Mouse (Mus musculus) liver, embryonic 11.5 days (tissue): ENCODE measurements at regions not wholly inside any gene's neighbourhood (a gene's known extent, or its start where the extent isn't known, plus 50 kb on each side); places are given as distances from the start of the nearest gene placed in this dataset.
"Not testable (repeated sequence)": the region's sequence is repeated elsewhere in the genome, so short reads cannot be mapped to it uniquely, and the experiment has no call there.

Source experiments
- ATAC-seq: fragments of 200-750 bp; cut with Nextera tagmentation; replicated peaks from 2 replicates; pipeline ENCODE4 v1.8.0; 2017; ENCODE audit warnings: moderate number of reproducible peaks, mild to moderate bottlenecking, moderate TSS enrichment, moderate library complexity; ENCODE audit not compliant: low FRiP score
- DNase-seq: peaks from one replicate; pipeline ENCODE4 v3.0.0-alpha.2; 2017; ENCODE audit warnings: low spot score
- H3K27ac ChIP-seq: fragments of 300-500 bp; sonication (generic); 2 replicates; pipeline ENCODE4 v1.5.1; 2014; ENCODE audit warnings: mild to moderate bottlenecking, low read depth, low read length, control low read depth
- H3K27me3 ChIP-seq: fragments of 300-500 bp; sonication (generic); replicated peaks from 2 replicates; pipeline ENCODE4 v1.6.1; 2014; ENCODE audit warnings: low read length, mixed read lengths; ENCODE audit not compliant: control insufficient read depth, insufficient read depth
- H3K36me3 ChIP-seq: fragments of 300-500 bp; sonication (generic); 2 replicates; pipeline ENCODE4 v1.6.1; 2014; ENCODE audit warnings: mild to moderate bottlenecking, low read length, moderate library complexity, mixed read lengths; ENCODE audit not compliant: control insufficient read depth, insufficient read depth
- H3K4me1 ChIP-seq: fragments of 300-500 bp; sonication (generic); replicated peaks from 2 replicates; pipeline ENCODE4 v1.6.1; 2014; ENCODE audit warnings: low read length, mixed read lengths; ENCODE audit not compliant: control insufficient read depth, insufficient read depth
- H3K4me2 ChIP-seq: fragments of 300-500 bp; sonication (generic); 2 replicates; pipeline ENCODE4 v1.6.1; 2014; ENCODE audit warnings: mild to moderate bottlenecking, control low read depth, moderate library complexity
- H3K4me3 ChIP-seq: fragments of 300-500 bp; sonication (generic); 2 replicates; pipeline ENCODE4 v1.5.1; 2014; ENCODE audit warnings: low read depth, low read length, control low read depth
- H3K9ac ChIP-seq: fragments of 300-500 bp; sonication (generic); 2 replicates; pipeline ENCODE4 v1.6.1; 2014; ENCODE audit warnings: low read depth, low read length, control low read depth
- H3K9me3 ChIP-seq: fragments of 300-500 bp; sonication (generic); 2 replicates; pipeline ENCODE4 v1.6.1; 2016; ENCODE audit warnings: low read length, inconsistent platforms, mixed read lengths; ENCODE audit not compliant: control insufficient read depth
- WGBS: fragments of 180-500 bp; shearing (Covaris S2); extraction: QIAGEN DNeasy Blood & Tissue Kit; methylation state at CpG from one replicate; pipeline ENCODE4 v1.1.7; 2014; 5-methylcytosine and 5-hydroxymethylcytosine counted together

GRCm38 (mm10) chr9:85637274-85637673, 111.9 kb downstream of the Ibtk start:
- WGBS: 72% methylated on average over 3 of the region's 3 CpGs
- Histone ChIP-seq H3K36me3 (no peaks in the 10 kb centered on the region), H3K4me1 (no peaks in the 10 kb centered on the region), H3K27ac (no peak overlapping the region), H3K27me3 (no peaks in the 10 kb centered on the region), H3K9me3 (no peaks in the 10 kb centered on the region), H3K4me2 (no peak overlapping the region), H3K4me3 (no peak overlapping the region), H3K9ac (no peak overlapping the region)
- no peak for ATAC-seq
- no peak for DNase-seq

GRCm38 (mm10) chr9:85636131-85636447, 113.0 kb downstream of the Ibtk start:
- DNase-seq (no peak), ATAC-seq (no peak)
- no peak overlapping the region for H3K9ac ChIP-seq
- no peaks in the 10 kb centered on the region for H3K27me3 ChIP-seq
- H3K4me2 ChIP-seq: no peak overlapping the region
- H3K36me3 ChIP-seq: no peaks in the 10 kb centered on the region
- no peak overlapping the region for H3K4me3 ChIP-seq
- no peaks in the 10 kb centered on the region for H3K9me3 ChIP-seq
- H3K27ac ChIP-seq: no peak overlapping the region
- 61% methylated on average over 3 of the region's 3 CpGs for WGBS
- no peaks in the 10 kb centered on the region for H3K4me1 ChIP-seq

- 87% methylated on average over 12 of the region's 12 CpGs for WGBS
These were observed 113.5 kb downstream of the Ibtk start for GRCm38 (mm10) chr9:85635438-85636130.

GRCm38 (mm10) chr9:85634786-85635185, 114.3 kb downstream of the Ibtk start:
- not testable (repeated sequence) for H3K4me3 ChIP-seq, H3K4me2 ChIP-seq, H3K27me3 ChIP-seq, H3K4me1 ChIP-seq, H3K36me3 ChIP-seq, DNase-seq, ATAC-seq, H3K9ac ChIP-seq, H3K27ac ChIP-seq, H3K9me3 ChIP-seq
- 77% methylated on average over 3 of the region's 3 CpGs for WGBS

More at GRCm38 (mm10) chr9:85635438-85636130, 113.5 kb downstream of the Ibtk start:
- no peak overlapping the region for H3K4me2 ChIP-seq
- no peak overlapping the region for H3K9ac ChIP-seq
- H3K27me3 ChIP-seq: no peaks in the 10 kb centered on the region
- H3K4me1 ChIP-seq: no peaks in the 10 kb centered on the region
- H3K4me3 ChIP-seq: no peak overlapping the region
- H3K9me3 ChIP-seq: no peaks in the 10 kb centered on the region
- H3K36me3 ChIP-seq: no peaks in the 10 kb centered on the region
- H3K27ac ChIP-seq: no peak overlapping the region
- ATAC-seq (no peak), DNase-seq (no peak)

- no peak overlapping the region for H3K9ac ChIP-seq
- H3K27ac ChIP-seq: no peak overlapping the region
- H3K4me2 ChIP-seq: no peak overlapping the region
- H3K4me3 ChIP-seq: no peak overlapping the region
- H3K36me3 ChIP-seq: no peaks in the 10 kb centered on the region
- ATAC-seq (no peak), DNase-seq (no peak)
- H3K4me1 ChIP-seq: no peaks in the 10 kb centered on the region
- H3K9me3 ChIP-seq: no peaks in the 10 kb centered on the region
- no peaks in the 10 kb centered on the region for H3K27me3 ChIP-seq
- WGBS: 78% methylated on average over 3 of the region's 3 CpGs
These were observed 131.2 kb downstream of the Ibtk start for GRCm38 (mm10) chr9:85617972-85618371.

- Histone ChIP-seq H3K27me3 (no peaks in the 10 kb centered on the region), H3K4me1 (no peaks in the 10 kb centered on the region), H3K9me3 (no peaks in the 10 kb centered on the region), H3K36me3 (no peaks in the 10 kb centered on the region), H3K4me3 (no peak overlapping the region), H3K9ac (no peak overlapping the region), H3K4me2 (no peak overlapping the region), H3K27ac (no peak overlapping the region)
- 70% methylated on average over 2 of the region's 2 CpGs for WGBS
- DNase-seq (no peak), ATAC-seq (no peak)
These were observed 131.9 kb downstream of the Ibtk start for GRCm38 (mm10) chr9:85617177-85617777.

- Histone ChIP-seq H3K27ac (no peak overlapping the region), H3K4me2 (no peak overlapping the region), H3K4me1 (no peaks in the 10 kb centered on the region), H3K9ac (no peak overlapping the region), H3K9me3 (no peaks in the 10 kb centered on the region), H3K4me3 (no peak overlapping the region), H3K27me3 (no peaks in the 10 kb centered on the region), H3K36me3 (no peaks in the 10 kb centered on the region)
- DNase-seq (no peak), ATAC-seq (no peak)
- WGBS: 82% methylated on average over 12 of the region's 12 CpGs
These were observed 132.8 kb downstream of the Ibtk start for GRCm38 (mm10) chr9:85616266-85616869.

- 92% methylated on average over 3 of the region's 3 CpGs for WGBS
- DNase-seq (no peak), ATAC-seq (no peak)
- Histone ChIP-seq H3K4me2 (no peak overlapping the region), H3K27ac (no peak overlapping the region), H3K9ac (no peak overlapping the region), H3K27me3 (no peaks in the 10 kb centered on the region), H3K4me3 (no peak overlapping the region), H3K4me1 (no peaks in the 10 kb centered on the region), H3K9me3 (no peaks in the 10 kb centered on the region), H3K36me3 (no peaks in the 10 kb centered on the region)
These were observed 140.0 kb downstream of the Ibtk start for GRCm38 (mm10) chr9:85609152-85609551.

GRCm38 (mm10) chr9:85596959-85597358, 152.2 kb downstream of the Ibtk start:
- H3K27ac ChIP-seq: no peak overlapping the region
- H3K27me3 ChIP-seq: no peaks in the 10 kb centered on the region
- no peaks in the 10 kb centered on the region for H3K4me1 ChIP-seq
- no peak overlapping the region for H3K9ac ChIP-seq
- no peak overlapping the region for H3K4me3 ChIP-seq
- DNase-seq (no peak), ATAC-seq (no peak)
- H3K4me2 ChIP-seq: no peak overlapping the region
- H3K9me3 ChIP-seq: no peaks in the 10 kb centered on the region
- H3K36me3 ChIP-seq: no peaks in the 10 kb centered on the region
- WGBS: 37% methylated on average over 2 of the region's 2 CpGs
